Comparison of ENCODE assay signal across 12 mouse cellular contexts in the genomic region with DNA sequence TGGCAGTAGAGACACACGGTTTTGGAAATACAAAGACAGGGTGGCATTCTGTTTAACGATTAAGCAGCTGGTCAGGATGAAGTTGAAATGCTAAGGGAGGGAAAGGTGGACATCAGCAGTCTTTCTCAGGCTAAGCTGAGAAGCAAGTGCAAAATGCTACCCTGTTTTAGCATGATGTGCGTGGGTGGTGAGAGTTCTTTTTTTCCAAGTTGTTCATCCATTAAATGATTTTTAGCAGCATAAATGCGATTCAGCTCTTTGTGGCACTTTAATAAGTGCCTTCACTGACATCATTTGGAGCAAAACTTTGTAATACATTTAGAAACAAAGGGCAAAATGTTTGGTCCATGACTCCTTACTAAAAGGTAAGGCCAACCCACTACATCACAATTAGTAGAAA. TPM values are rescaled to one million over a fixed set of nuclear protein-coding genes. Genes with fewer than 3 reads are reported as not detected.
DNase-seq lines count a peak whose midpoint lies in the region; ATAC-seq and TF ChIP-seq lines count a peak whose summit lies in the region.
"Had no signal": no experiment of that assay in that cellular context is flagged by ENCODE, and none has a peak within 500 bp of the region (broad histone marks: within the 10 kb centered on the region; RNA-seq: fewer than 3 reads in every experiment).

No protein-coding gene starts in this region.

- no peak for ATAC-seq in embryonic facial prominence, embryonic 12.5 days (ENCODE audit: insufficient number of reproducible peaks, insufficient read depth, low FRiP score, low TSS enrichment)
- ATAC-seq in hindbrain, embryonic 11.5 days (ENCODE audit: low FRiP score): no peak
- no peak; the same call in 1 of the 2 replicates for ATAC-seq in midbrain, embryonic 16.5 days

- no peak for TF ChIP-seq CTCF in left cerebral cortex, adult 2 months (IDR thresholded peaks at IDR 0.05)

- no peaks in the 10 kb centered on the region for H3K36me3 ChIP-seq in embryonic facial prominence, embryonic 12.5 days
- no peaks in the 10 kb centered on the region for H3K36me3 ChIP-seq in embryonic facial prominence, embryonic 10.5 days (replicated peaks)
- no peaks in the 10 kb centered on the region for H3K36me3 ChIP-seq in hindbrain, embryonic 11.5 days (ENCODE audit: control insufficient read depth, insufficient read depth, low read length)
- H3K36me3 ChIP-seq in midbrain, embryonic 16.5 days (ENCODE audit: control insufficient read depth, insufficient read depth, low read length): no peaks in the 10 kb centered on the region

- no peak overlapping the region for H3K4me3 ChIP-seq in embryonic facial prominence, embryonic 12.5 days
- no peak overlapping the region for H3K4me3 ChIP-seq in embryonic facial prominence, embryonic 10.5 days
- peak overlapping the region; percentile 37 for H3K4me3 ChIP-seq in left cerebral cortex, adult 2 months
- H3K4me3 ChIP-seq in hindbrain, embryonic 11.5 days (ENCODE audit: low read depth, low read length): peak overlapping the region; percentile 30; the same call in 1 of the 2 replicates
- peak overlapping the region; percentile 35 for H3K4me3 ChIP-seq in midbrain, embryonic 16.5 days (ENCODE audit: low read depth, low read length)

- intact Hi-C loops in left cerebral cortex, adult 2 months (cut with DNase I): loop anchor here (5.0 kb wide), 2 partner anchors 300 to 1250 kb away; a partner anchor contains a TSS

- H3K4me1 ChIP-seq in embryonic facial prominence, embryonic 12.5 days: no peaks in the 10 kb centered on the region
- H3K4me1 ChIP-seq in embryonic facial prominence, embryonic 10.5 days: no peaks in the 10 kb centered on the region
- no peaks in the 10 kb centered on the region for H3K4me1 ChIP-seq in hindbrain, embryonic 11.5 days (replicated peaks; ENCODE audit: control insufficient read depth, insufficient read depth, low read length)
- 0 out of 2 replicates have a peak, but pooled peaks cover 2% of the 10 kb centered on the region for H3K4me1 ChIP-seq in midbrain, embryonic 16.5 days (ENCODE audit: control insufficient read depth, insufficient read depth, low read length)

- DNase-seq in embryonic facial prominence, embryonic 10.5 days (ENCODE audit: low spot score): no peak
- DNase-seq in left cerebral cortex, adult 2 months (ENCODE audit: extremely low spot score in 1 of 2, low spot score in 2 of 2): no peak
- no peak for DNase-seq in left cerebral cortex, adult 8-10 months (ENCODE audit: low spot score in 2 of 2)
- no peak for DNase-seq in hindbrain, embryonic 11.5 days (ENCODE audit: low spot score)
- DNase-seq in spleen, postnatal 10 days (ENCODE audit: low spot score in 2 of 2): no peak
- no peak for DNase-seq in kidney, adult 11 months
- DNase-seq: gastrocnemius, postnatal 14 days; lung, adult 18-20 months had no signal

- no peak overlapping the region for H3K27ac ChIP-seq in embryonic facial prominence, embryonic 12.5 days
- no peak overlapping the region for H3K27ac ChIP-seq in embryonic facial prominence, embryonic 10.5 days (replicated peaks)
- H3K27ac ChIP-seq in left cerebral cortex, adult 2 months: peak overlapping the region; percentile 66; the same call in 1 of the 2 replicates
- 0 out of 2 replicates have a peak overlapping the region, but pooled peaks have one; percentile 51 for H3K27ac ChIP-seq in hindbrain, embryonic 11.5 days (ENCODE audit: low read depth, low read length)
- H3K27ac ChIP-seq in midbrain, embryonic 16.5 days (ENCODE audit: low read length): 0 out of 2 replicates have a peak overlapping the region, but pooled peaks have one; percentile 33

- WGBS in embryonic facial prominence, embryonic 12.5 days: 36% methylated on average over 4 of the region's 4 CpGs
- 43% methylated on average over 4 of the region's 4 CpGs for WGBS in embryonic facial prominence, embryonic 10.5 days
- 37% methylated on average over 4 of the region's 4 CpGs for WGBS in hindbrain, embryonic 11.5 days
- WGBS in midbrain, embryonic 16.5 days: 22% methylated on average over 4 of the region's 4 CpGs

- H3K9me3 ChIP-seq in embryonic facial prominence, embryonic 12.5 days: no peaks in the 10 kb centered on the region
- H3K9me3 ChIP-seq in embryonic facial prominence, embryonic 10.5 days: no peaks in the 10 kb centered on the region
- H3K9me3 ChIP-seq in hindbrain, embryonic 11.5 days (ENCODE audit: control insufficient read depth, low read length): no peaks in the 10 kb centered on the region
- H3K9me3 ChIP-seq in midbrain, embryonic 16.5 days (replicated peaks; ENCODE audit: control insufficient read depth, low read length, poor library complexity, severe bottlenecking): no peaks in the 10 kb centered on the region

- no peak overlapping the region for H3K9ac ChIP-seq in embryonic facial prominence, embryonic 12.5 days
- H3K9ac ChIP-seq in hindbrain, embryonic 11.5 days (ENCODE audit: low read depth, low read length): peak overlapping the region; percentile 4; the same call in 1 of the 2 replicates
- peak overlapping the region; percentile 22; the same call in 1 of the 2 replicates for H3K9ac ChIP-seq in midbrain, embryonic 16.5 days (ENCODE audit: low read depth, low read length)

- H3K27me3 ChIP-seq in embryonic facial prominence, embryonic 12.5 days: no peaks in the 10 kb centered on the region
- peaks cover 28% of the 10 kb centered on the region for H3K27me3 ChIP-seq in embryonic facial prominence, embryonic 10.5 days (replicated peaks; ENCODE audit: low read depth, poor library complexity, severe bottlenecking)
- no peaks in the 10 kb centered on the region for H3K27me3 ChIP-seq in hindbrain, embryonic 11.5 days (ENCODE audit: control insufficient read depth, insufficient read depth, low read length)
- H3K27me3 ChIP-seq in midbrain, embryonic 16.5 days (ENCODE audit: control insufficient read depth, insufficient read depth, low read depth, low read length): no peaks in the 10 kb centered on the region

- peak overlapping the region; percentile 47 for H3K4me2 ChIP-seq in embryonic facial prominence, embryonic 12.5 days (replicated peaks)
- H3K4me2 ChIP-seq in hindbrain, embryonic 11.5 days (replicated peaks; ENCODE audit: low read depth, low read length): peak overlapping the region; percentile 36; the same call in 1 of the 2 replicates
- peak overlapping the region; percentile 57 for H3K4me2 ChIP-seq in midbrain, embryonic 16.5 days (ENCODE audit: low read length)

RNA-seq across cellular contexts. Expression of a gene that starts 0.3 kb away (rescaled TPM):
- 1.9 and 2.1 TPM in 2 replicates for polyA plus RNA-seq in embryonic facial prominence, embryonic 12.5 days (2016; fragmentation: Nextera tagmentation; extraction: Ambion mirVana)
- polyA plus RNA-seq in embryonic facial prominence, embryonic 10.5 days (2016; fragmentation: Nextera tagmentation; extraction: Ambion mirVana): 1.2 and 1.3 TPM in 2 replicates
- 1 to 10 TPM; 7.6 to 8.1 TPM for total RNA-seq in left cerebral cortex, adult 2 months (2021)
- total RNA-seq in left cerebral cortex, adult 8-10 months (2022): 10 to 100 TPM in 1 of 4 experiments, 1 to 10 TPM in 3; 7.2 to 11.1 (median 8.5) TPM
- 9.0 and 10.8 TPM in 2 replicates for polyA plus RNA-seq in hindbrain, embryonic 11.5 days (2014; fragmentation: Nextera tagmentation; extraction: Ambion mirVana)
- polyA plus RNA-seq in midbrain, embryonic 16.5 days (2015; fragmentation: Nextera tagmentation; extraction: Ambion mirVana): 7.0 and 7.8 TPM in 2 replicates
- polyA plus RNA-seq: large intestine, adult 2 months; spleen, adult 2 months had no signal

Comparison
In these comparisons a context has a peak if more than half of its experiments do, and no peak if none do; other contexts are left out.
1. H3K27ac ChIP-seq: peak in left cerebral cortex, adult 2 months (single experiment), hindbrain, embryonic 11.5 days (single experiment) and midbrain, embryonic 16.5 days (single experiment); none in embryonic facial prominence, embryonic 12.5 days (single experiment) and embryonic facial prominence, embryonic 10.5 days (single experiment).
2. H3K4me3 ChIP-seq: peak in left cerebral cortex, adult 2 months (single experiment), hindbrain, embryonic 11.5 days (single experiment) and midbrain, embryonic 16.5 days (single experiment); none in embryonic facial prominence, embryonic 12.5 days (single experiment) and embryonic facial prominence, embryonic 10.5 days (single experiment).
3. Peak in every context shown above with its lines, with median percentiles within 50 percentile points of each other: H3K4me2 ChIP-seq.